Mouse (Mus musculus) neural tube, embryonic 10.5 days (tissue): ENCODE results near the gene Gm21650.
"Not testable (repeated sequence)": the region's sequence is repeated elsewhere in the genome, so short reads cannot be mapped to it uniquely, and the experiment has no call there.

Source experiments
- DNase-seq: peaks from one replicate; pipeline ENCODE4 v3.0.0-alpha.2; 2017; ENCODE audit warnings: low spot score; ENCODE audit errors: extremely low spot score

The Gm21650 gene

DNA sequence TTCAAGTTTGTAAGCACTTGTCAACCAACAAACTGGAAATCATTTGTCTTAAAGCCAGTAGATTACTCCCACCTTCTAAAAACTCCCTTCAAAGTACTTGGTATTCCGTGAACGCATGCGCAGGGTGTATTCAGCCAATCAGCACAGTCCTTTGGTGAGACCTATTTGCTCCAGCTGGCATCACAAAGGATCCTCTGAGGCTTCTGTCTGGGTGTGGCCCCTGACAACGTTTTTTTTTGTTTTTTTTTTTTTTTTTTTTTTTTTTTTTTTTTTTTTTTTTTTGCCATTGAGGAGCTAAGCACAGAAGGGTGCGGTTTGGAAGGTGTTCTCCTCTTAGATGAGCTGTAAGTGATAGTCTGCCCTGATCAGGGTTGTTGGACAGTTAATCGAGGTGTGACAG lies at the start of gene Gm21650:
TSS of gene Gm21650 (plus strand) at position 301 of the 400 bp plus-strand sequence.
- not testable (repeated sequence) for DNase-seq
